Mouse (Mus musculus) embryonic facial prominence, embryonic 11.5 days (tissue): ENCODE measurements around the gene Miga2. TPM values are rescaled to one million over a fixed set of nuclear protein-coding genes. Genes with fewer than 3 reads are reported as not detected.
"Not testable (repeated sequence)": the region's sequence is repeated elsewhere in the genome, so short reads cannot be mapped to it uniquely, and the experiment has no call there.

Experiments
- ATAC-seq: fragments of 200-750 bp; cut with Nextera tagmentation; replicated peaks from 2 replicates; pipeline ENCODE4 v1.8.0; 2017; ENCODE audit warnings: low read depth; ENCODE audit not compliant: insufficient number of reproducible peaks, low FRiP score, low TSS enrichment
- DNase-seq: peaks from one replicate; pipeline ENCODE4 v3.0.0-alpha.2; 2015; ENCODE audit warnings: low spot score
- H3K27ac ChIP-seq: fragments of 300-500 bp; sonication (generic); replicated peaks from 2 replicates; pipeline ENCODE4 v1.5.1; 2014; ENCODE audit warnings: mild to moderate bottlenecking, low read depth, low read length, control low read depth
- H3K27me3 ChIP-seq: fragments of 300-500 bp; sonication (generic); 2 replicates; pipeline ENCODE4 v1.6.1; 2014; ENCODE audit warnings: mild to moderate bottlenecking, low read length, moderate library complexity, mixed read lengths; ENCODE audit not compliant: control insufficient read depth, insufficient read depth
- H3K36me3 ChIP-seq: fragments of 300-500 bp; sonication (generic); replicated peaks from 2 replicates; pipeline ENCODE4 v1.6.1; 2014; ENCODE audit warnings: low read depth, mild to moderate bottlenecking, low read length, moderate library complexity, mixed read lengths; ENCODE audit not compliant: control insufficient read depth, insufficient read depth
- H3K4me1 ChIP-seq: fragments of 300-500 bp; sonication (generic); 2 replicates; pipeline ENCODE4 v1.6.1; 2014; ENCODE audit warnings: low read length, mixed read lengths; ENCODE audit not compliant: control insufficient read depth, insufficient read depth
- H3K4me2 ChIP-seq: fragments of 300-500 bp; sonication (generic); 2 replicates; pipeline ENCODE4 v1.6.1; 2014; ENCODE audit warnings: low read depth, mild to moderate bottlenecking, control low read depth, low read length, moderate library complexity
- H3K4me3 ChIP-seq: fragments of 300-500 bp; sonication (generic); 2 replicates; pipeline ENCODE4 v1.5.1; 2014; ENCODE audit warnings: low read depth, low read length, control low read depth
- H3K9ac ChIP-seq: fragments of 300-500 bp; sonication (generic); replicated peaks from 2 replicates; pipeline ENCODE4 v1.6.1; 2014; ENCODE audit warnings: mild to moderate bottlenecking, control low read depth, low read length
- H3K9me3 ChIP-seq: fragments of 300-500 bp; sonication (generic); replicated peaks from 2 replicates; pipeline ENCODE4 v1.6.1; 2016; ENCODE audit warnings: mild to moderate bottlenecking, low read length, inconsistent platforms, mixed read lengths; ENCODE audit not compliant: control insufficient read depth
- WGBS: fragments of 180-500 bp; shearing (Covaris S2); extraction: QIAGEN DNeasy Blood & Tissue Kit; methylation state at CpG from one replicate; pipeline ENCODE4 v1.1.7; 2014; 5-methylcytosine and 5-hydroxymethylcytosine counted together
- polyA plus RNA-seq: library from polyadenylated mRNA; unstranded; fragments of >200 nt; fragmentation: Nextera tagmentation; extraction: Ambion mirVana; gene quantifications from 2 replicates; pipeline ENCODE4 v1.2.1, GENCODE M21; 2014

Miga2 gene
- polyA plus RNA-seq, 1 experiment from 2014 or later, result 15.6 TPM

DNA sequence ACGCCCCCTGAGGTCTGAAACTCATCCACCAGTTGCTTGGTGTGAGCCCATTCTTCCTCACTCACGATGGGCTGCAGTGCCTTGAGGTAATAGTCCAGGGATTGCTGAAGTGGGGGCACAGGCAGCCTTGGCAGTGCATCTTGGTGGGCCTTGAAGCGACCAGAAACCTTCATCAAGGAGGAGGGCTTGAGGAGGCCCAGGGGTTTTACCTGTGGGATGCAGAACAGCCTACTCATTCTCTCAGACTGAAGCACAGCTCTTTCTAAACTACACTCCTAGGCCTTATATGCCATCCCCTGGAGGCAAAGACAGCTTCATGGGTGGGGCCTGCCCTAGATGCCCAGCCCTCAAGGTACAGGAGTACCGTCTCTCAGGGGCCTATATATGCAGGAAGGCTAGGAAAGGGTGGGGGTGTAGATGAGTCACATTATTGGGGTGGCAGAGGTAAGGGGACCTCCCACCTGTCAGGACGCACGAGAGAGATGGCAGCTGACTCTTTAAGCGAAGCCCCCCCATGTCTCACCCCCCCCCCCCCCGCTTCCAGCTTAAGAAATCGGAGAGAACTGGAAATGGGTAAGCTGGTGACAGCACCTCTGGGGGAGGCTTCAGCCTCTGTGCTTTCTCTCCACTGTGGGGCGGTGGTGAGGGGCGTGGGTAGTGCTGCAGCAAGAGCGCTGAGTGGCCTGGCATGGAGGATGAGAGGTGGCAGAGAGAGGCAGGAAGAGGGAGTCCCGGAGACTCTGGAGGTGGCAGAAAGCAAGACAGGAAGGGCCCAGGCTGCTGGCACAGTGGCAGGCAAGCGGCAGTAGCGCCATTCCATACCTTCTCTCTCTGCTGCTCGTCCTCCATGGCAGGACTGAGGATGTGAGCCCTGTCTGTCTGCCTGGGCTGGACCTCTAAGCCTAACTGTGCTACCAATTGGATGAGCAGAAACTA lies 49.3 kb downstream of the Miga2 start:
- H3K9ac ChIP-seq, result no peak overlapping the region
- no peaks in the 10 kb centered on the region for H3K36me3 ChIP-seq
- H3K27ac ChIP-seq, result no peak overlapping the region
- H3K4me2 ChIP-seq, result no peak overlapping the region
- no peaks in the 10 kb centered on the region for H3K27me3 ChIP-seq
- DNase-seq, result no peak
- 74% methylated on average over 16 of the region's 16 CpGs for WGBS
- no peaks in the 10 kb centered on the region for H3K9me3 ChIP-seq
- H3K4me1 ChIP-seq, result peaks cover 5% of the 10 kb centered on the region; the same call in 1 of the 2 replicates
- H3K4me3 ChIP-seq, result no peak overlapping the region
- no peak for ATAC-seq

- no peak overlapping the region for H3K4me3 ChIP-seq
- ATAC-seq (no peak), DNase-seq (no peak)
- no peak overlapping the region for H3K27ac ChIP-seq
- WGBS, result 85% methylated on average over 4 of the region's 4 CpGs
- no peak overlapping the region for H3K9ac ChIP-seq
- no peaks in the 10 kb centered on the region for H3K9me3 ChIP-seq
- H3K4me2 ChIP-seq, result no peak overlapping the region
- H3K27me3 ChIP-seq, result no peaks in the 10 kb centered on the region
- peaks cover 12% of the 10 kb centered on the region for H3K4me1 ChIP-seq
- H3K36me3 ChIP-seq, result no peaks in the 10 kb centered on the region
Measured at GRCm38 (mm10) chr2:30414101-30414500, 50.1 kb downstream of the Miga2 start.

- Histone ChIP-seq H3K4me1 (peaks cover 14% of the 10 kb centered on the region), H3K27ac (no peak overlapping the region), H3K4me3 (peak overlapping the region; percentile 73), H3K27me3 (no peaks in the 10 kb centered on the region), H3K9me3 (no peaks in the 10 kb centered on the region), H3K36me3 (no peaks in the 10 kb centered on the region), H3K4me2 (peak overlapping the region; percentile 87), H3K9ac (peak overlapping the region; percentile 97)
- WGBS, result 48% methylated on average over 5 of the region's 5 CpGs
- DNase-seq (no peak), ATAC-seq (no peak)
Measured at GRCm38 (mm10) chr2:30414681-30415080, 50.6 kb downstream of the Miga2 start.

- H3K4me1 ChIP-seq, result peaks cover 14% of the 10 kb centered on the region
- WGBS, result 1% methylated on average over 58 of the region's 58 CpGs
- peak within 1 kb of the TSS; percentile 87 for H3K4me2 ChIP-seq
Measured at GRCm38 (mm10) chr2:30415157-30415935, 51.3 kb downstream of the Miga2 start, which contains the start of gene Crat. Crat (minus strand) TSS chr2:30415813.

DNA sequence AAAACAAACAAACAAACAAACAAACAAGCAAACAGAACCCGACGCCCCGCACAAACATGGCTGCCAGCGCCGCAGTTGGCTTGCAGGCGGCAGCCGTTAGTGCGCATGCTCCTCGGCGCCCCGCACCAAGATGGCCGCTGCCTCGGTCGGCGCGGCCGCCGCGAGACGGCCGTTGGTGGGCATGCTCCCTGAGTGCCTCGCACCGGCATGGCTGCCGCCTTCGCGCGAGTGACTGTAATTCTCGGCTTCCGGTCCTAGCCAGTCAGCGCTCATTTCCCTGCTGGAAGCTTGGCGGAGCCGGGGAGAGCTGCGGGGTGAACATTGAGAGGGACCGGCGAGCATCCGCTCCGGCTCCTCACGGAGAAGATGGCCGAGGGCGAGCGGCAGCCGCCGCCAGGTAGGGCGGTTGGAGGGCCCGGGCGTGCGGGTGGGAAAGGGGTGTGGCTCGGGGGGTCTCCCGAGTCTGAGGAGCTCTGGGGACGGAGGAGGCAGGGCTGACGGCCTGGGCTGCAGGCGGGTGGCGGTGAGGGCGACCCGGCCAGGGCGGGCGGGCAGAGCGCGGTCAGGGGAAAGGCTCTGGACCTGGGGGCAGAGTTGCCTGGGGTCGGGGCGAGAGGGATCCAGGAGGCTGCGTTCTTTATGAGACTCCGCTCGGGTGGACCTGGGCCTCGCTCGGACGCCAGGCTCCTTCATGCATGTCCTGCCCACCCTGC lies 52.1 kb downstream of the Miga2 start, which contains the start of gene Ptpa:
Ptpa (plus strand) TSS at position 104 of the 713 bp plus-strand sequence.
- Histone ChIP-seq H3K9me3 (no peaks in the 10 kb centered on the region), H3K4me3 (peak within 1 kb of the TSS; percentile 73), H3K36me3 (no peaks in the 10 kb centered on the region), H3K27ac (peak within 1 kb of the TSS; percentile 97), H3K4me2 (peak within 1 kb of the TSS; percentile 87), H3K27me3 (no peaks in the 10 kb centered on the region), H3K9ac (peak within 1 kb of the TSS; percentile 97), H3K4me1 (peaks cover 14% of the 10 kb centered on the region)
- peak; percentile 95 for DNase-seq
- peak; percentile 87 for ATAC-seq
- WGBS, result under 1% methylated on average over 66 of the region's 67 CpGs

More at GRCm38 (mm10) chr2:30415157-30415935, 51.3 kb downstream of the Miga2 start, which contains the start of gene Crat:
- no peaks in the 10 kb centered on the region for H3K9me3 ChIP-seq
- H3K4me3 ChIP-seq, result peak within 1 kb of the TSS; percentile 73
- H3K27me3 ChIP-seq, result no peaks in the 10 kb centered on the region
- DNase-seq (peak; percentile 83), ATAC-seq (peak; percentile 85)
- H3K27ac ChIP-seq, result peak within 1 kb of the TSS; percentile 97
- H3K36me3 ChIP-seq, result no peaks in the 10 kb centered on the region
- peak within 1 kb of the TSS; percentile 97 for H3K9ac ChIP-seq

DNA sequence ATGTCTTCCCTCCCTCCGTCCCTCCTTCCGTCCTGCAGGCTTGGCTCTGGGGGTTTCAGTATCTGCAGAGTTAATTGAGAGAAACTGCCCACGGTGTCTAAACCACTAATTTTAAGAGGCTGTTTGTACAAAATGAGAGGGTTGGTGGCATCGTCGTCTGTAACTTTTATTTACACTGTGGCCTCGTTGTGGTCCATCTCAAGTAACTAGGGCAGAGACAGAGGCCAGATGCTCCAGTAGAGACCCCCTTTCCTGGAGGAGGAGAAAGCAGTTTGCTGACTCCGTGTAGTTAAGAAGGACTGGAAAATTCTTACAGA lies 52.6 kb downstream of the Miga2 start:
- 0% methylated on average over 5 of the region's 7 CpGs for WGBS
- Histone ChIP-seq H3K9ac (peak overlapping the region; percentile 97), H3K27me3 (no peaks in the 10 kb centered on the region), H3K4me2 (peak overlapping the region; percentile 87), H3K27ac (peak overlapping the region; percentile 97), H3K4me1 (peaks cover 14% of the 10 kb centered on the region), H3K36me3 (no peaks in the 10 kb centered on the region), H3K4me3 (peak overlapping the region; percentile 73), H3K9me3 (no peaks in the 10 kb centered on the region)
- ATAC-seq (no peak), DNase-seq (no peak)

GRCm38 (mm10) chr2:30417154-30417553 lies 53.1 kb downstream of the Miga2 start:
- not testable (repeated sequence) for H3K4me3 ChIP-seq, H3K27me3 ChIP-seq, H3K27ac ChIP-seq, ATAC-seq, H3K9me3 ChIP-seq, DNase-seq, H3K36me3 ChIP-seq, H3K9ac ChIP-seq
- Histone ChIP-seq H3K4me2 (peak overlapping the region; percentile 87; the same call in 1 of the 2 replicates), H3K4me1 (peaks cover 14% of the 10 kb centered on the region)
- whole genome bisulfite sequencing, result 83% methylated on average over 6 of the region's 6 CpGs
